Mouse (Mus musculus) midbrain, embryonic 10.5 days (tissue): ENCODE results near the gene Spats2l. TPM values are rescaled to one million over a fixed set of nuclear protein-coding genes. Genes with fewer than 3 reads are reported as not detected.

ENCODE experiments used
- DNase-seq: peaks from one replicate; pipeline ENCODE4 v3.0.0-alpha.2; 2017; ENCODE audit warnings: low spot score
- H3K27ac ChIP-seq: fragments of 300-500 bp; sonication (generic); replicated peaks from 2 replicates; pipeline ENCODE4 v1.5.1; 2016; ENCODE audit warnings: mild to moderate bottlenecking
- H3K27me3 ChIP-seq: fragments of 300-500 bp; sonication (generic); 2 replicates; pipeline ENCODE4 v1.6.1; 2016; ENCODE audit warnings: low read depth, mild to moderate bottlenecking; ENCODE audit not compliant: poor library complexity, severe bottlenecking
- H3K36me3 ChIP-seq: fragments of 300-500 bp; sonication (generic); 2 replicates; pipeline ENCODE4 v1.6.1; 2016; ENCODE audit warnings: mild to moderate bottlenecking, moderate library complexity
- H3K4me1 ChIP-seq: fragments of 300-500 bp; sonication (generic); 2 replicates; pipeline ENCODE4 v1.6.1; 2016
- H3K4me3 ChIP-seq: fragments of 300-500 bp; sonication (generic); 2 replicates; pipeline ENCODE4 v1.5.1; 2016; ENCODE audit warnings: mild to moderate bottlenecking, moderate library complexity
- H3K9me3 ChIP-seq: fragments of 300-500 bp; sonication (generic); replicated peaks from 2 replicates; pipeline ENCODE4 v1.6.1; 2016; ENCODE audit warnings: mild to moderate bottlenecking
- WGBS: fragments of 180-500 bp; shearing (Covaris S2); methylation state at CpG from one replicate; pipeline ENCODE4 v1.1.7; 2016; 5-methylcytosine and 5-hydroxymethylcytosine counted together
- polyA plus RNA-seq: library from polyadenylated mRNA; unstranded; fragments of >200 nt; fragmentation: Nextera tagmentation; extraction: Ambion mirVana; gene quantifications from 2 replicates; pipeline ENCODE4 v1.2.1, GENCODE M21; 2016

The Spats2l gene
- polyA plus RNA-seq, 1 experiment from 2014 or later = 22.4 TPM

GRCm38 (mm10) chr1:57955774-57956173 lies 181.8 kb downstream of the Spats2l start:
- peaks cover 17% of the 10 kb centered on the region; the same call in 1 of the 2 replicates for H3K4me1 ChIP-seq
- no peak overlapping the region for H3K27ac ChIP-seq
- peaks cover 52% of the 10 kb centered on the region for H3K36me3 ChIP-seq
- no peak for DNase-seq
- no peaks in the 10 kb centered on the region for H3K9me3 ChIP-seq
- no peak overlapping the region for H3K4me3 ChIP-seq
- 100% methylated on average over 1 of the region's 1 CpGs for WGBS
- no peaks in the 10 kb centered on the region for H3K27me3 ChIP-seq

- H3K36me3 ChIP-seq = peaks cover 23% of the 10 kb centered on the region
- DNase-seq = peak; percentile 95
- peaks cover 15% of the 10 kb centered on the region for H3K4me1 ChIP-seq
- WGBS = under 1% methylated on average over 64 of the region's 65 CpGs
- H3K9me3 ChIP-seq = no peaks in the 10 kb centered on the region
- H3K27me3 ChIP-seq = no peaks in the 10 kb centered on the region
- H3K27ac ChIP-seq = peak overlapping the region; percentile 96
- H3K4me3 ChIP-seq = peak overlapping the region; percentile 81
These were observed 195.6 kb downstream of the Spats2l start for GRCm38 (mm10) chr1:57969327-57970271.

GRCm38 (mm10) chr1:57971588-57971987 lies 197.6 kb downstream of the Spats2l start:
- Histone ChIP-seq H3K27me3 (no peaks in the 10 kb centered on the region), H3K4me1 (peaks cover 15% of the 10 kb centered on the region), H3K36me3 (peaks cover 5% of the 10 kb centered on the region), H3K9me3 (no peaks in the 10 kb centered on the region), H3K27ac (no peak overlapping the region), H3K4me3 (no peak overlapping the region)
- DNase-seq = no peak
- WGBS = 85% methylated on average over 2 of the region's 2 CpGs

GRCm38 (mm10) chr1:57976860-57977259 lies 202.9 kb downstream of the Spats2l start:
- WGBS = 89% methylated on average over 3 of the region's 3 CpGs
- Histone ChIP-seq H3K9me3 (no peaks in the 10 kb centered on the region), H3K27me3 (no peaks in the 10 kb centered on the region), H3K36me3 (no peaks in the 10 kb centered on the region), H3K27ac (no peak overlapping the region), H3K4me3 (no peak overlapping the region), H3K4me1 (no peaks in the 10 kb centered on the region)
- no peak for DNase-seq

- Histone ChIP-seq H3K27ac (0 out of 2 replicates have a peak overlapping the region, but pooled peaks have one; percentile 23), H3K27me3 (no peaks in the 10 kb centered on the region), H3K4me3 (no peak overlapping the region), H3K36me3 (no peaks in the 10 kb centered on the region), H3K9me3 (no peaks in the 10 kb centered on the region), H3K4me1 (peaks cover 7% of the 10 kb centered on the region)
- no peak for DNase-seq
- WGBS = 62% methylated on average over 6 of the region's 6 CpGs
These were observed 215.2 kb downstream of the Spats2l start for GRCm38 (mm10) chr1:57989052-57989600.

GRCm38 (mm10) chr1:57991277-57991676 lies 217.3 kb downstream of the Spats2l start:
- 80% methylated on average over 2 of the region's 2 CpGs for WGBS
- H3K4me3 ChIP-seq = no peak overlapping the region
- no peak for DNase-seq
- H3K9me3 ChIP-seq = no peaks in the 10 kb centered on the region
- peaks cover 8% of the 10 kb centered on the region for H3K4me1 ChIP-seq
- no peaks in the 10 kb centered on the region for H3K27me3 ChIP-seq
- no peak overlapping the region for H3K27ac ChIP-seq
- H3K36me3 ChIP-seq = no peaks in the 10 kb centered on the region

GRCm38 (mm10) chr1:57995432-57996132 lies 221.6 kb downstream of the Spats2l start, which contains the start of gene Sgo2a:
Gene Sgo2a, plus strand, starts transcription at chr1:57995971.
- DNase-seq = peak; percentile 97
- H3K27me3 ChIP-seq = no peaks in the 10 kb centered on the region
- peak within 1 kb of the TSS; percentile 78 for H3K4me3 ChIP-seq
- H3K27ac ChIP-seq = peak within 1 kb of the TSS; percentile 95
- H3K9me3 ChIP-seq = no peaks in the 10 kb centered on the region
- H3K36me3 ChIP-seq = peaks cover 23% of the 10 kb centered on the region
- H3K4me1 ChIP-seq = peaks cover 22% of the 10 kb centered on the region
- WGBS = 6% methylated on average over 30 of the region's 30 CpGs

GRCm38 (mm10) chr1:57996133-57996615 lies 222.2 kb downstream of the Spats2l start:
- Histone ChIP-seq H3K27ac (peak overlapping the region; percentile 95), H3K9me3 (no peaks in the 10 kb centered on the region), H3K4me3 (peak overlapping the region; percentile 78), H3K27me3 (no peaks in the 10 kb centered on the region), H3K4me1 (peaks cover 22% of the 10 kb centered on the region), H3K36me3 (peaks cover 29% of the 10 kb centered on the region)
- under 1% methylated on average over 29 of the region's 29 CpGs for WGBS
- no peak for DNase-seq

Other genes starting within 250 kb of the Spats2l start
- gene Sgo2a, start 221.8 kb downstream of the Spats2l start, polyA plus RNA-seq = 21.9 and 22.9 TPM in 2 replicates
- gene Kctd18, start 244.8 kb downstream of the Spats2l start, polyA plus RNA-seq = 18.8 and 18.9 TPM in 2 replicates